Mouse (Mus musculus): ENCODE measurements around the gene Ube2a.

GRCm38 (mm10) chrX:36928791-36929190 is 55.1 kb downstream of the Ube2a start:
- TF ChIP-seq CTCF (IDR thresholded peaks at IDR 0.05; ENCODE audit: low read depth) (no peak), EP300 (IDR thresholded peaks at IDR 0.05; ENCODE audit: low read depth) (no peak)
